Mouse (Mus musculus) C2C12 (cell line): Measurements from ENCODE around the gene Trim43a. TPM values are rescaled to one million over a fixed set of nuclear protein-coding genes. Genes with fewer than 3 reads are reported as not detected.
"Not testable (repeated sequence)": the region's sequence is repeated elsewhere in the genome, so short reads cannot be mapped to it uniquely, and the experiment has no call there.

Source experiments
- H3K27me3 ChIP-seq: one replicate; pipeline ENCODE4 v1.6.1; 2011; ENCODE audit not compliant: control insufficient read depth, insufficient read depth, insufficient read length
- H3K36me3 ChIP-seq: one replicate; pipeline ENCODE4 v1.6.1; 2011; ENCODE audit not compliant: control insufficient read depth, insufficient read depth
- H3K4me3 ChIP-seq: one replicate; pipeline ENCODE4 v1.5.1; 2011; ENCODE audit warnings: mild to moderate bottlenecking, control low read depth; ENCODE audit not compliant: poor library complexity, insufficient read depth, severe bottlenecking
- H3K79me2 ChIP-seq: one replicate; pipeline ENCODE4 v1.6.1; 2011; ENCODE audit not compliant: control insufficient read depth, insufficient read depth
- H3K79me3 ChIP-seq: one replicate; pipeline ENCODE4 v1.6.1; 2011; ENCODE audit warnings: low read depth, control low read depth
- H3ac ChIP-seq: one replicate; pipeline ENCODE3; 2011; ENCODE audit warnings: low read depth; ENCODE audit not compliant: control insufficient read depth, insufficient read length
- MAX ChIP-seq: IDR thresholded peaks from one replicate; pipeline ENCODE4 v1.6.1; 2011; ENCODE audit warnings: mild to moderate bottlenecking, control low read depth
- polyA plus RNA-seq: library from polyadenylated mRNA; unstranded; fragments of >200 nt; fragmentation: generic; extraction: Trizol; gene quantifications from one replicate; pipeline ENCODE4 v1.2.1, GENCODE M21; 2012; ENCODE audit warnings: missing spikeins

Gene Trim43a
- polyA plus RNA-seq, 1 experiment = 0.04 TPM

DNA sequence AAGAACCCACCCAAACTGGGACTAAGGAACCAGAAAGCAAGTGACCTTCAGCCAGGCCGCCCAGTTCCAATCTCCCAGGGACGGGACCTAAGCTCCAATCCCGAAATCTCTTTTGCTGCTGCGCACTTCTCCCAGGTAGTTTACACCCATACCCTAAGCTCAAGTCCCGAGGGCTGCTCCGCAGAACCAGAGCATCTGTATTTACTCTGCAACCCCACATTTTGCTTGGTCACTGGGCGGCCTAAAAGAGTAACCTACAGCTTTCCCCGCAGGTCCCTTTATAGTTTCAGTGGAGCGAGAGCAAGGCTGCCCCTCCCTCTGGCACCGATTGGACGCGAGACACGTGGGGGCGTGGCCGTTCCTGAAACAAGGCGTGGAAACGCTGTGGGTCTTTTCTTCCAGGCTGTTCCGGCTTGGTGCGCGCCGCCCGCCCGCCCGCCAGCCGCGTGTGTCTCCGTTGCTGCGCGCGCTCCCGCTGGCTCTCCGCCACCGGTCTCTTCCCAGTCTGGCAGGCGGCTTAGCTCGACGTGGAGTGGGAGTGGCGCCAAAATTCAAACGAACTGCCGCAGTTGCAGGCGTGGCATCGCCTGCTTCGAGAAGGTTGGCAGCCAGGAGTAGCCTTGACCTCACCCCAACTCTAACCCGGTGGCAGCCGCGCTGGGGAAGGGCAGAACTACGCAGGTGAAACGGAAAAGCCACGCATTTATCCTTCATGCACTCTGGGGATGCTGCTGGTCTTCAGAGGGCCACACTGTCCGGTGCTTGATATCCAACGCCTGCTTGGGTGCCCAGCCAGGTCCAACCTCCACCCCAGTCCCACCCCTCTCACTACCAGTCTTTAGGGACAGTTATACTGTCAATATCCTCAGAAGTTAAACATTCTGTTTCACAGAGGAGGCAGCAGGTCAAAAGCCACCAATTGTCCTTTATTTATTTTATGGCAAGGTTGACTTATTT is 18.8 kb downstream of the Trim43a start:
- not testable (repeated sequence) for H3K79me2 ChIP-seq, H3K79me3 ChIP-seq, H3K4me3 ChIP-seq, H3K36me3 ChIP-seq, H3K27me3 ChIP-seq, H3ac ChIP-seq
- peak; percentile 50 for TF ChIP-seq MAX

- not testable (repeated sequence) for H3K27me3 ChIP-seq, H3ac ChIP-seq, H3K79me3 ChIP-seq, H3K79me2 ChIP-seq, H3K4me3 ChIP-seq, H3K36me3 ChIP-seq
These were observed 45.3 kb downstream of the Trim43a start for GRCm38 (mm10) chr9:88625803-88626514.

GRCm38 (mm10) chr9:88638125-88638524 is 57.4 kb downstream of the Trim43a start:
- not testable (repeated sequence) for H3K27me3 ChIP-seq

More at GRCm38 (mm10) chr9:88638125-88638524, 57.4 kb downstream of the Trim43a start:
- H3K79me2 ChIP-seq, H3K4me3 ChIP-seq, H3ac ChIP-seq, H3K36me3 ChIP-seq, H3K79me3 ChIP-seq: not testable (repeated sequence)

Other genes with a start within 250 kb of the Trim43a start
- 6.6 TPM for gene Snx14, start 141.9 kb upstream of the Trim43a start, polyA plus RNA-seq
- gene Gm20537, start 124.3 kb upstream of the Trim43a start, polyA plus RNA-seq = not detected
- 66.9 TPM for gene Syncrip, start 98.3 kb upstream of the Trim43a start, polyA plus RNA-seq
- gene Zfp949, start 32.9 kb upstream of the Trim43a start, polyA plus RNA-seq = 1.5 TPM
- gene Mthfsl, start 139.4 kb downstream of the Trim43a start, polyA plus RNA-seq = 17.1 TPM
- gene Bcl2a1d, start 151.0 kb downstream of the Trim43a start, polyA plus RNA-seq = 0.06 TPM